Mouse (Mus musculus) cerebellum, adult 2 months (tissue): Measurements from ENCODE around the gene Ctdspl. TPM values are rescaled to one million over a fixed set of nuclear protein-coding genes. Genes with fewer than 3 reads are reported as not detected.

Experiments
- DNase-seq, 2 experiments: peaks; one replicate each; pipeline ENCODE4 v3.0.0; 2021
- H3K27ac ChIP-seq: fragments of 200-500 bp; 2 replicates; pipeline ENCODE4 v1.5.1; 2012; ENCODE audit warnings: low read length, control low read depth, inconsistent platforms; ENCODE audit not compliant: insufficient read depth
- H3K27me3 ChIP-seq: fragments of 200-500 bp; 2 replicates; pipeline ENCODE4 v1.6.1; 2012; ENCODE audit warnings: inconsistent platforms, mild to moderate bottlenecking, low read length, moderate library complexity; ENCODE audit not compliant: control insufficient read depth, insufficient read depth
- H3K4me1 ChIP-seq: fragments of 200-500 bp; 2 replicates; pipeline ENCODE4 v1.6.1; 2011; ENCODE audit warnings: low read length; ENCODE audit not compliant: control insufficient read depth, insufficient read depth
- H3K4me3 ChIP-seq: fragments of 200-500 bp; replicated peaks from 2 replicates; pipeline ENCODE3; 2011; ENCODE audit warnings: mild to moderate bottlenecking, low read depth, low read length, control low read depth; ENCODE audit not compliant: insufficient read depth
- CTCF ChIP-seq: fragments of 200-500 bp; IDR thresholded peaks from 2 replicates; pipeline ENCODE4 v1.5.1; 2011; ENCODE audit warnings: low read depth, mild to moderate bottlenecking, control low read depth, low read length, moderate library complexity, borderline replicate concordance; ENCODE audit not compliant: insufficient read depth
- POLR2A ChIP-seq: fragments of 200-500 bp; IDR thresholded peaks from 2 replicates; pipeline ENCODE4 v1.6.1; 2011; ENCODE audit warnings: low read length, control low read depth, borderline replicate concordance; ENCODE audit not compliant: insufficient read depth
- WGBS: fragments of 180-500 bp; shearing (Covaris S2); methylation state at CpG from one replicate; pipeline ENCODE4 v1.1.7; 2018; 5-methylcytosine and 5-hydroxymethylcytosine counted together
- polyA plus RNA-seq: library from polyadenylated mRNA; depleted of rRNA; stranded (reverse); fragments of >200 nt; gene quantifications from 2 replicates; pipeline ENCODE4 v1.2.3, GENCODE M21; 2012

Gene Ctdspl
- polyA plus RNA-seq, 1 experiment = 10.3 TPM

- no peak for DNase-seq
- no peak for TF ChIP-seq POLR2A
Measured at GRCm38 (mm10) chr9:118977425-118977824, 51.2 kb downstream of the Ctdspl start.

GRCm38 (mm10) chr9:118980411-118980823 lies 54.2 kb downstream of the Ctdspl start:
- H3K4me1 ChIP-seq = peaks cover 15% of the 10 kb centered on the region
- peak overlapping the region; percentile 65; the same call in 1 of the 2 replicates for H3K27ac ChIP-seq
- 28% methylated on average over 4 of the region's 4 CpGs for WGBS
- no peaks in the 10 kb centered on the region for H3K27me3 ChIP-seq
- H3K4me3 ChIP-seq = no peak overlapping the region
- TF ChIP-seq CTCF (no peak), POLR2A (no peak)
- DNase-seq = peak in 1 of 2 experiments; percentile 42

More at GRCm38 (mm10) chr9:118977425-118977824, 51.2 kb downstream of the Ctdspl start:
- no peaks in the 10 kb centered on the region for H3K27me3 ChIP-seq
- no peak overlapping the region for H3K27ac ChIP-seq
- H3K4me3 ChIP-seq = no peak overlapping the region
- WGBS = 97% methylated on average over 7 of the region's 7 CpGs
- H3K4me1 ChIP-seq = peaks cover 22% of the 10 kb centered on the region

GRCm38 (mm10) chr9:118984650-118985432 lies 58.6 kb downstream of the Ctdspl start:
- no peak for TF ChIP-seq CTCF
- Histone ChIP-seq H3K4me3 (no peak overlapping the region), H3K4me1 (peaks cover 3% of the 10 kb centered on the region; the same call in 1 of the 2 replicates), H3K27me3 (no peaks in the 10 kb centered on the region), H3K27ac (no peak overlapping the region)
- DNase-seq = no peak
- WGBS = 67% methylated on average over 15 of the region's 15 CpGs

- TF ChIP-seq CTCF (no peak), POLR2A (no peak)
- WGBS = 78% methylated on average over 11 of the region's 11 CpGs
- no peak for DNase-seq
- no peak overlapping the region for H3K27ac ChIP-seq
- no peaks in the 10 kb centered on the region for H3K4me1 ChIP-seq
- no peak overlapping the region for H3K4me3 ChIP-seq
- H3K27me3 ChIP-seq = no peaks in the 10 kb centered on the region
Measured at GRCm38 (mm10) chr9:118986286-118986685, 60.0 kb downstream of the Ctdspl start.

- Histone ChIP-seq H3K4me3 (no peak overlapping the region), H3K27ac (no peak overlapping the region), H3K4me1 (no peaks in the 10 kb centered on the region), H3K27me3 (no peaks in the 10 kb centered on the region)
- DNase-seq = no peak
- WGBS = 82% methylated on average over 11 of the region's 11 CpGs
- TF ChIP-seq POLR2A = no peak
- no peak for TF ChIP-seq CTCF
Measured at GRCm38 (mm10) chr9:118988787-118989580, 62.7 kb downstream of the Ctdspl start.

- no peak for DNase-seq
- Histone ChIP-seq H3K4me3 (no peak overlapping the region), H3K4me1 (no peaks in the 10 kb centered on the region), H3K27ac (no peak overlapping the region), H3K27me3 (no peaks in the 10 kb centered on the region)
- 91% methylated on average over 7 of the region's 7 CpGs for WGBS
- TF ChIP-seq CTCF = no peak
- TF ChIP-seq POLR2A = no peak
Measured at GRCm38 (mm10) chr9:118990490-118990889, 64.2 kb downstream of the Ctdspl start.

GRCm38 (mm10) chr9:118991750-118992585 lies 65.7 kb downstream of the Ctdspl start:
- Histone ChIP-seq H3K4me1 (no peaks in the 10 kb centered on the region), H3K27ac (no peak overlapping the region), H3K27me3 (no peaks in the 10 kb centered on the region), H3K4me3 (no peak overlapping the region)
- WGBS = 81% methylated on average over 21 of the region's 21 CpGs
- DNase-seq = no peak
- TF ChIP-seq CTCF (no peak), POLR2A (no peak)
